Mouse (Mus musculus) olfactory bulb, adult 2 months (tissue): ENCODE data around the gene Slc22a15.

Source experiments
- CTCF ChIP-seq: fragments of 200-500 bp; IDR thresholded peaks from 2 replicates; pipeline ENCODE4 v1.5.1; 2012; ENCODE audit warnings: low read depth, mild to moderate bottlenecking, low read length, moderate library complexity; ENCODE audit not compliant: insufficient read depth
- POLR2A ChIP-seq: fragments of 200-500 bp; IDR thresholded peaks from 2 replicates; pipeline ENCODE4 v1.6.1; 2012; ENCODE audit warnings: mild to moderate bottlenecking, low read depth, low read length, moderate library complexity; ENCODE audit not compliant: insufficient read depth

DNA sequence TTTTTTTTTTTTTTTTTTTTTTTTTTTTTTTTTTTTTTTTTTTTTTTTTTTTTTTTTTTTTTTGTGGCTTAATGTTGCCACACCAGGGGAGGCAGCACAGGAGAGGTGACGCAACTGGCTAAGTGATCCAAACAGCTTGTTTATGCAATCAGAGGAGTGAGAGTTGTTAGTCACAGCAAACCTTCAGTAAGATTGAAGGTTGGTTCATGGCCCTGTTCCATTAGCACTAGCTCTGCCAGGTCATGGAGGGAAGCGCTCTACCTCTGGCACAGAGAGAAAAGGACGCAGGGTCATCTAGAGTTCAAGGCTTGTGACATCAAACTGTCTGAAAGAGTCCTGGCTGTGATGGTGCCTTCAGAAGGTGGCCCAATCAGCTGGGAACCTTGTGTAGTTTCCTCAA, 24.3 kb upstream of the Slc22a15 start:
- TF ChIP-seq CTCF (no peak), POLR2A (no peak)
